Mouse (Mus musculus) small intestine, adult 2 months (tissue): ENCODE measurements at regions not wholly inside any gene's neighbourhood (a gene's known extent, or its start where the extent isn't known, plus 50 kb on each side); places are given as distances from the start of the nearest gene placed in this dataset.

ENCODE experiments used
- CTCF ChIP-seq: fragments of 200-500 bp; IDR thresholded peaks from 2 replicates; pipeline ENCODE4 v1.5.1; 2012; ENCODE audit warnings: low read depth, mild to moderate bottlenecking, control low read depth, inconsistent platforms, low read length, moderate library complexity, mixed read lengths; ENCODE audit not compliant: insufficient replicate concordance, insufficient read length; ENCODE audit errors: extremely low read depth
- POLR2A ChIP-seq: fragments of 200-500 bp; IDR thresholded peaks from 2 replicates; pipeline ENCODE4 v1.6.1; 2012; ENCODE audit warnings: low read depth, mild to moderate bottlenecking, control low read depth, inconsistent platforms, low read length, moderate library complexity

GRCm38 (mm10) chr7:74844306-74844929 lies 289.8 kb upstream of the Slco3a1 start:
- TF ChIP-seq CTCF (no peak), POLR2A (no peak)
